Mouse (Mus musculus) liver, postnatal 0 days (tissue): ENCODE measurements around the gene Fam160a1. TPM values are rescaled to one million over a fixed set of nuclear protein-coding genes. Genes with fewer than 3 reads are reported as not detected.

Experiments
- ATAC-seq: fragments of 200-750 bp; cut with Nextera tagmentation; 2 replicates; pipeline ENCODE4 v1.8.0; 2017; ENCODE audit warnings: mild to moderate bottlenecking, moderate library complexity
- DNase-seq: peaks from one replicate; pipeline ENCODE4 v3.0.0-alpha.2; 2016
- H3K27ac ChIP-seq: fragments of 300-500 bp; sonication (generic); 2 replicates; pipeline ENCODE4 v1.5.1; 2014; ENCODE audit warnings: antibody characterized with exemption, moderate library complexity, mild to moderate bottlenecking, low read depth
- H3K27me3 ChIP-seq: fragments of 300-500 bp; sonication (generic); 2 replicates; pipeline ENCODE4 v1.6.1; 2014; ENCODE audit warnings: low read length, control low read depth, mixed read lengths; ENCODE audit not compliant: insufficient read depth
- H3K36me3 ChIP-seq: fragments of 300-500 bp; sonication (generic); replicated peaks from 2 replicates; pipeline ENCODE4 v1.6.1; 2014; ENCODE audit warnings: mild to moderate bottlenecking, control low read depth, low read length, moderate library complexity, mixed read lengths; ENCODE audit not compliant: insufficient read depth
- H3K4me1 ChIP-seq: fragments of 300-500 bp; sonication (generic); 2 replicates; pipeline ENCODE4 v1.6.1; 2014; ENCODE audit warnings: antibody characterized with exemption, mild to moderate bottlenecking, control low read depth; ENCODE audit not compliant: insufficient read depth
- H3K4me2 ChIP-seq: fragments of 300-500 bp; sonication (generic); 2 replicates; pipeline ENCODE4 v1.6.1; 2014; ENCODE audit warnings: low read depth, mild to moderate bottlenecking, low read length, moderate library complexity, mixed read lengths
- H3K4me3 ChIP-seq: fragments of 300-500 bp; sonication (generic); 2 replicates; pipeline ENCODE4 v1.5.1; 2014; ENCODE audit warnings: low read depth, low read length
- H3K9ac ChIP-seq: fragments of 300-500 bp; sonication (generic); replicated peaks from 2 replicates; pipeline ENCODE4 v1.6.1; 2014; ENCODE audit warnings: mild to moderate bottlenecking, moderate library complexity
- H3K9me3 ChIP-seq: fragments of 300-500 bp; sonication (generic); 2 replicates; pipeline ENCODE4 v1.6.1; 2016; ENCODE audit warnings: mild to moderate bottlenecking, control low read depth, low read length, mixed read lengths
- CTCF ChIP-seq: sonication (generic); IDR thresholded peaks from 2 replicates; pipeline ENCODE4 v1.5.1; 2016; ENCODE audit warnings: antibody characterized with exemption, low read depth
- EP300 ChIP-seq: IDR thresholded peaks from 2 replicates; pipeline ENCODE4 v1.6.1; 2016; ENCODE audit warnings: antibody characterized with exemption, low read depth, mild to moderate bottlenecking
- WGBS: fragments of 180-500 bp; shearing (Covaris S2); extraction: QIAGEN DNeasy Blood & Tissue Kit; methylation state at CpG from one replicate; pipeline ENCODE4 v1.1.7; 2014; ENCODE audit not compliant: insufficient replicate concordance; 5-methylcytosine and 5-hydroxymethylcytosine counted together
- polyA plus RNA-seq: library from polyadenylated mRNA; unstranded; fragments of >200 nt; fragmentation: Nextera tagmentation; extraction: Ambion mirVana; gene quantifications from 2 replicates; pipeline ENCODE4 v1.2.1, GENCODE M21; 2015

Fam160a1 gene
- 0.26 and 0.31 TPM in 2 replicates for polyA plus RNA-seq

DNA sequence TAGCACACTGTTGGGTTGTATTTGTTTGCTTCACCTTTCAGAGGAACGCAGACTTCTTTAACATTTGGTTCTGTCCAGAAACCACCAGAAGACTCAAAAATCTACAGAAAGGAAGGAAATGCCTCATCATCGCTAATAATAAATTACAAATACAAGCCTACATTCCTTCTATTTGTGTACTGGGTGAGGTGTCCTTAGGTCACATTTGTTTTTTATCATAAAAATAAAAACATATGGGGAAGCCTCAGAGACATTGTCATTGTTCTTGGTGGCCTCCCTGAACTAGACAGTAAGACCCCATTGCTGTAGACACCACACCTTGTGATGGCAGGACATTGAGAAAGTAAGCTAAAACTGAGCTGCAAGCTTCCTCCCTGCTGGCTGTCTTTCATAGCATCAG, at the start of gene Fam160a1:
Fam160a1 (minus strand) TSS at position 101 of the 400 bp plus-strand sequence.
- WGBS = 78% methylated on average over 2 of the region's 2 CpGs
- no peak within 1 kb of the TSS for H3K9ac ChIP-seq
- ATAC-seq = no peak

DNA sequence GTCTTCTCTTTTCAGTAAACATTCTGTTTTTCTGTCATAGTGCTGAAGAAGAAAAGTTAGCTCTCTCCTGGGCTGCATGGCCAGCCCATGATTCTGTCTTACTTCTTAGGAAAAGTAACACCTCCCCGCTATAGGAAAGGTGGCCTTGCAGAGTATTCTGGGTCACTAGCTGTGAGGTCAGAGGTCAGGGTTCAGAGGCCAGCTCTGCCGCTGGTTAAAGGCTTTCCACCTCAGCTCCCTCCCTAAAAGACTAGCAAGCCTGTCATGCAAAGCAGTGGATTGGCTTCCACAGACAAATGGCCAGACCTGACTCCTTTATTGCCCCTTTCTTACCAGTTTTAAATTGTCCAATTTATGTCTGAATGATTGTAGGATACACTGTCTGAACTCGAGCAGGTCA, 46.9 kb upstream of the Fam160a1 start:
- no peak overlapping the region for H3K4me3 ChIP-seq
- H3K27ac ChIP-seq = no peak overlapping the region
- no peak overlapping the region for H3K4me2 ChIP-seq
- peaks cover 7% of the 10 kb centered on the region for H3K9me3 ChIP-seq
- no peaks in the 10 kb centered on the region for H3K36me3 ChIP-seq
- DNase-seq (no peak), ATAC-seq (no peak)
- WGBS = 47% methylated on average over 3 of the region's 3 CpGs
- no peaks in the 10 kb centered on the region for H3K4me1 ChIP-seq
- no peak overlapping the region for H3K9ac ChIP-seq
- no peaks in the 10 kb centered on the region for H3K27me3 ChIP-seq
- no peak for TF ChIP-seq CTCF
- no peak for TF ChIP-seq EP300

More for the DNA sequence above, at the start of gene Fam160a1:
- TF ChIP-seq EP300 = no peak
- TF ChIP-seq CTCF = no peak
- H3K9me3 ChIP-seq = no peaks in the 10 kb centered on the region
- H3K36me3 ChIP-seq = no peaks in the 10 kb centered on the region
- no peak within 1 kb of the TSS for H3K4me3 ChIP-seq
- DNase-seq = no peak
- H3K4me2 ChIP-seq = no peak within 1 kb of the TSS
- no peak within 1 kb of the TSS for H3K27ac ChIP-seq
- no peaks in the 10 kb centered on the region for H3K27me3 ChIP-seq
- peaks cover 6% of the 10 kb centered on the region; the same call in 1 of the 2 replicates for H3K4me1 ChIP-seq

DNA sequence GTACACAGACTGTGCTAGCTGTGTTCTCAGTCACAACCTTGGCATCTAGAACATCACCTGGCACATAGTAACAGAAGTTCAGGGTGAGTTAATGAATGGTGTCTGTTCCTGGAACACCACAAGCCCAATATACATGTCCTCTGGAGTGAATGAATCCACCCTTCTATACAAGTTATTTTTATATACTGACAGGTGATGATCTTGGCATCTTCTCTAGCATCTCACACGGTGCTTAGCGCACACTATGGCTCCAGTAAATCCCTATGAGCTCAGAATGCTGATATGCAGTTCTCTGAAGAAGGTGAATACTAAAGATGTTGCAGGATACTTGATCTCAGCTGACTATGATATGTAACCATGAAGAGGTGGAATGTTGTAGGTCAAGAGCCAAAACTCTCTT, 45.8 kb upstream of the Fam160a1 start:
- H3K27ac ChIP-seq = no peak overlapping the region
- no peak for ATAC-seq
- no peak overlapping the region for H3K4me3 ChIP-seq
- no peak overlapping the region for H3K9ac ChIP-seq
- H3K27me3 ChIP-seq = no peaks in the 10 kb centered on the region
- TF ChIP-seq EP300 (no peak), CTCF (no peak)
- H3K36me3 ChIP-seq = no peaks in the 10 kb centered on the region
- H3K4me2 ChIP-seq = no peak overlapping the region
- H3K4me1 ChIP-seq = peaks cover 10% of the 10 kb centered on the region; the same call in 1 of the 2 replicates
- no peak for DNase-seq
- 79% methylated on average over 2 of the region's 2 CpGs for WGBS
- H3K9me3 ChIP-seq = peaks cover 3% of the 10 kb centered on the region; the same call in 1 of the 2 replicates

DNA sequence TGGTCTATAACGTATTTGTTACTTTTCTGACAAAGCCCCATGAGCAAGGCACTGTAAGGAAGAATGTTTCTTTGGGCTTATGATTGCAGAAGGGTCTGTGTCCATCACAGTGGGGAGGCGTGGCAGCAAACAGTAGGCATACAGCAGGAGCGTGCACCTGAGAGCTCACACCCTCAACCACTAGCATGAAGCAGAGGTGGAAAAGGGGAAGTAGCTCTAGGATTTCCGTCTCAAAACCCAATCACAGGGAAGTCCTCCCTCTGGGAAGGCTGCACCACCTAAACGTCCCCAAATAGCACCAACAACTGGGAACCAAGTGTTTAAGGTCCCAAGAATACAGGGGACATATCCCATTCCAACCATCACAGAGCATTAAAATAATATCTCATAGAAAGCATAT, 43.9 kb upstream of the Fam160a1 start:
- 31% methylated on average over 5 of the region's 5 CpGs for WGBS
- H3K27me3 ChIP-seq = no peaks in the 10 kb centered on the region
- TF ChIP-seq EP300 = no peak
- no peak for TF ChIP-seq CTCF

DNA sequence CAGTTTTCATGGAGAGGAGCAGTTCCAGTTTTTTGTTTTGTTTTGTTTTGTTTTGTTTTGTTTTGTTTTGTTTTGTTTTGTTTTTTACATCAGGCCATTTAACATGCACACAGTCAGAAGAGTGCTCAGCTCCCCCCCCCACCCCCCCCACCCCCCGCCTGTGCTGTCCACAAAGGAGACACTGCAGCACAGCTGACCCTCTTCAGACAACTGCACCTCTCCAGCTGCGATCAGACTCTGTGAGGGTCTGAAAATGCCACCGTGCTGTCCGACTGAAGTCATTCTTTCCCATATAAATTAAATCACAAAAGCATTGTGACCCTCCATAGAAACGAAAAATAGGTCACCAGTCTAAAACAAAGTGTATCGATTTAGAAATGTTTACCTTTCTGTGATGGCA, 42.2 kb upstream of the Fam160a1 start:
- Histone ChIP-seq H3K4me1 (peaks cover 12% of the 10 kb centered on the region; the same call in 1 of the 2 replicates), H3K27ac (no peak overlapping the region), H3K9ac (no peak overlapping the region), H3K36me3 (no peaks in the 10 kb centered on the region), H3K4me2 (no peak overlapping the region), H3K27me3 (no peaks in the 10 kb centered on the region), H3K4me3 (no peak overlapping the region), H3K9me3 (no peaks in the 10 kb centered on the region)
- DNase-seq (no peak), ATAC-seq (no peak)
- no peak for TF ChIP-seq CTCF
- TF ChIP-seq EP300 = no peak
- 58% methylated on average over 6 of the region's 6 CpGs for WGBS

More for the DNA sequence above, 43.9 kb upstream of the Fam160a1 start:
- H3K4me3 ChIP-seq = no peak overlapping the region
- DNase-seq (no peak), ATAC-seq (no peak)
- no peak overlapping the region for H3K9ac ChIP-seq
- peaks cover 12% of the 10 kb centered on the region; the same call in 1 of the 2 replicates for H3K4me1 ChIP-seq
- no peaks in the 10 kb centered on the region for H3K9me3 ChIP-seq
- no peak overlapping the region for H3K4me2 ChIP-seq
- H3K27ac ChIP-seq = no peak overlapping the region
- no peaks in the 10 kb centered on the region for H3K36me3 ChIP-seq

DNA sequence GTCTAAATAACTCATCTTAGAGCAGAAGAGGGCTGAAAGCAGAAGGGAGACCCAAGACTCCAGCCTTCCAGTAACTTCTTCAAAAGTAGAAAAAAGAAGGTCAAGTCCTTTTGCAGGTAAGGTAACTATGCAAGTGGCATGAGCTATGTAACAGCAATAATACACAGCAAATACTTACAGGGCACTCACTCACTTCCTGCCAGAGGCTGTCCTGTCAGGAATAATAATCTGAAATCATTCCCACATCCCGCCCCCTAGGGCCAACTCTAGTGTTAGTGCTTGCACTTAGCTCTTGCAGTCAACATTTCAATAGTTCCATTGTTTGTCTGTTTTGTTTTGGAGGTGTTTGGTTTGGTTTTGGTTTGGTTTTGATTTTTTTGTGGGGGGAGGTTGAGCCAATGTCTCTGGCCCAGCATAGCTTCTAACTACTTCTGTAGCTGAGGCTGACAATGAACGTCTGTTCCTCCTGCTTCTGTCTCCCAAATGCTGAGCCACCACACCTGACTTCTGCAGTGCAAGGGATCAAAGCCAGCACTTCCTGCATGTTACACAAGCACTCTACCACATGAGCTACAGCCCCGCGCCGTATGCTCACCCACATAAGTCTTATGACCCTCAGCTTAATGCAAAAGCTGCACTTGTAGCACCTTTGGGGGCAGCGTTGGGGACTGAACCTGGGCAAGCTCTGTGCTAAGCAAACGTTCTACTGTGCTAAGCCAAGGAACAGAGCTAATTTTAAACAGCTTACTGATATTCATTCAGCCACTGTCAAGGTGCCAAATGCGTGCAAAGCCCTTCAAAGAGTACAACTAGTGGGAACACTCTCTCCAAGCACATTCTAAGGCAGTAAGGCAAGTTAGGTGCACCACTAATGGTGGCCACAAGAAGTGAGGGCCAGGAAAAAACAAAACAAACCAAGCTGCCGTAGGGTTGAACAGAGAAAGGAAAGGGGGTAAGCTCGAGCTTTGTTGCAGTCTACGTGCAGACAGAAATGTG, 41.3 kb upstream of the Fam160a1 start:
- ATAC-seq (no peak), DNase-seq (no peak)
- WGBS = 54% methylated on average over 11 of the region's 11 CpGs
- H3K27ac ChIP-seq = no peak overlapping the region
- H3K4me2 ChIP-seq = no peak overlapping the region
- no peak overlapping the region for H3K4me3 ChIP-seq
- no peaks in the 10 kb centered on the region for H3K36me3 ChIP-seq
- TF ChIP-seq EP300 (no peak), CTCF (no peak)
- H3K27me3 ChIP-seq = no peaks in the 10 kb centered on the region
- no peaks in the 10 kb centered on the region for H3K9me3 ChIP-seq
- peaks cover 12% of the 10 kb centered on the region; the same call in 1 of the 2 replicates for H3K4me1 ChIP-seq
- no peak overlapping the region for H3K9ac ChIP-seq
